Mouse (Mus musculus): ENCODE measurements around the gene Acta2. TPM values are rescaled to one million over a fixed set of nuclear protein-coding genes. Genes with fewer than 3 reads are reported as not detected.

Gene Acta2
- polyA plus RNA-seq (2017; shearing (Covaris generic)): 1 to 10 TPM in 1 of 2 experiments, under 1 TPM in 1; 0.47 to 1.3 TPM

DNA sequence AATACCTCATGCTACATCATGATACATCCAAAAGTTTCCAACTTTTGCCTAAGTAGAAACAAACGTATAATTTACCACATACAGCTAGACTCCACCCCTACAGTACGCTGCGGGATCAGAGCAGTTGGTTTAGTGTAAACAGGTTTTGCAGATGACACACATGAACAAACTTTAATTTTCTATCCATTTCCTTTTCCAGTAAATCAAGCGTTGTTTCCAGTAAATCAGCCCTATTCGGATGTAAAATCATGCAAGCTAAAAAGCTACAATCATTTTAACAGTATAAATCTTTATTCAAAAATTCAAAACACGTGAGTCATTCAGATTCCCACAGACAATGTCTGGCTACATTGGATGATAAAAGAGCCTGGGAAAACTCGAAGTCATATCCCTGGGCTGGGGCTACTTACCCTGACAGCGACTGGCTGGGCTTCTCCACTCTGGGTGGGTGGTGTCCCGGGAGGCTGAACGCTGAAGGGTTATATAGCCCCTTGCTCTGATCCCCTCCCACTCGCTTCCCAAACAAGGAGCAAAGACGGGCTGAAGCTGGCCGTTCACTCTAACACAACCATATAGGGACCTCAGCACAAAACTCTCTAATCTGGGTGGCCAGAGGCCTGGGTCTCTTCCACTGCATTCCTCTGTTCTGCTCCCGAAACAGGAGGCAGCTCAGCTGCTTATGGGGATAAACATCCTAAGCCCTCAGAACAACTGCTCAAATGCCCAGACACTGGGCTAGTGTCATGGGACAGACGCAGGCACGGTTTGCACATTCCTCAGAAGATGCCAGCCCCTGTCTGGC, at the start of gene Acta2:
TSS of gene Acta2 (minus strand) at position 711 of the 802 bp plus-strand sequence.

DNA sequence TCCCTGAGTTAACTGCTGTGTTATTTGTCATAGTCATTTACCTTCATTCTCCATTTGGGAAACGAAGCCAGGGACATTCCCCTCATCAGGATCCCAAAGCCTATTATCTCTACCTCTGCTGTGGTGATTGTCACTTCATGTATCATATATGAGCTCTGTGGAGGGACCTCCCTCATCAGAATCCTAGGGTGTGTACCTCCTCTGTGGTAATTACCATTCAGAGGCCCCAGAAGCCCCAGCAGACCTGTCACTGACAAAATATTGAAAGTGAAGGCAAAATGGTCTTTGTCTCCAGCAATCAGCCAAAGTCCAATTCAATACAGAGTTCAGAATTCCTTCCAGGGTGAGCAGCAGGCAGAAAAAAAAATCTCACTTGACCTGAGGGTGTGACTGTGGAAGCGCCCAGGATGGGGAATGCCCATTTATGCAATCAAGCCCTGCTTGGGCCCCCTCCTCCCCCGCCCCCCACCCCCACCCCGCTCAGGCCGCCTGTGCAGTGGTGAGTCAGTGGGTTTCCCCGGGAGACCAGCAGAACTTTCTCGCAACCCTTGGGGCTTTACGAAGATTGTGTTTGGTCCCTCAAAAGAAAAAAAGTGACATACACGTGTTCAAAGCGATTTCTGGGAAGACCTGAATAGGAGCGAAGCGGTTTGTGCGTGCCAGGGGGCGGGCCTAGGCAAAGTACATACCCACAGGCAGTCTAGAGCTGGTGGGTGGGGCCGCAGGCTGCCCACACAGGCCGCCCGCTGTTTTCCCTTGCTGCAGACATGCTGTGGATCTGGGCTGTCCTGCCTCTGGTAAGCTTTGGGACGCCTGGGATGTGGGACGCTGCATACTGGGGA, 34.8 kb upstream of the Acta2 start, which contains the start of gene Fas:
TSS of gene Fas (plus strand) at position 719 of the 842 bp plus-strand sequence.

GRCm38 (mm10) chr19:34192008-34192963, 63.1 kb downstream of the Acta2 start, which contains the start of gene Stambpl1:
Gene Stambpl1, plus strand, starts transcription at chr19:34192229.

Other genes with a start within 250 kb of the Acta2 start
- gene Lipk, start 247.3 kb downstream of the Acta2 start, polyA plus RNA-seq (2017; shearing (Covaris generic)): not detected
- gene Lipn, start 188.2 kb downstream of the Acta2 start, polyA plus RNA-seq (2017; shearing (Covaris generic)): not detected
- not detected for gene Lipm, start 154.7 kb downstream of the Acta2 start, polyA plus RNA-seq (2017; shearing (Covaris generic))
- gene Ankrd22, start 89.5 kb downstream of the Acta2 start, polyA plus RNA-seq (2017; shearing (Covaris generic)): 1 to 10 TPM in 1 of 2 experiments, under 1 TPM in 1; 0.42 to 1.4 TPM
- 100 to 1,000 TPM; 109 to 112 TPM for gene Stambpl1, start 63.4 kb downstream of the Acta2 start, polyA plus RNA-seq (2017; shearing (Covaris generic))
- 10 to 100 TPM; 64.5 to 78.1 TPM for gene Fas, start 35.1 kb upstream of the Acta2 start, polyA plus RNA-seq (2017; shearing (Covaris generic))
- under 1 TPM in 1 of 2 experiments, not detected in 1; 0.48 TPM for gene Ch25h, start 219.6 kb upstream of the Acta2 start, polyA plus RNA-seq (2017; shearing (Covaris generic))

Measured in inflammation-experienced regulatory T-cells (primary cell).